Mouse (Mus musculus): ENCODE results near the gene Khdc1a.

DNA sequence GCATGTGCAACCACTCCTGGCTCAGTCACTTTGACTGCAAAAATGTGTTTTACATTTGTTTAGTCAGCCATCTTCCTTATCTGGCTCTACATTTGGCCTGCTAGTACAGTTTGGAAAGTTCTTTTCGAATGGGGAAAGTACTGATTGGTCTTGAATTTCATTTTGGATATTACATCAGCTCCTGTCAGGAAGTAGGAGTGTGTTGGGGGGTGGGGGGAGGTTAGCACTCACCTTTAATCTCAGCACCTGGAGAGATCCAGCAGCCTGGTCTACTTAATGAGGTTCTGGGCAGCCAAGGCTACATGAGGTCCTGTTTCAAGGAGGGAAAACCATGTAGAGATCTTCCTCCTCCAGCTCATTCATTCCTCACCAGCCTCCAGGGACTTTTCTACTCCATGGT, 33.8 kb downstream of the Khdc1a start, which contains the start of gene Khdc1b:
- TF ChIP-seq POLR2A (IDR thresholded peaks at IDR 0.05; ENCODE audit: low read depth, low read length) (no peak), CTCF (IDR thresholded peaks at IDR 0.05; ENCODE audit: extremely low read depth, insufficient read depth, insufficient read length, insufficient replicate concordance) (no peak)

Data from spleen, adult 2 months (tissue).